Comparison of ENCODE assay signal across 8 mouse cellular contexts in genomic region chr2:122368081-122368971, GRCm38 (mm10). TPM values are rescaled to one million over a fixed set of nuclear protein-coding genes. Genes with fewer than 3 reads are reported as not detected.
DNase-seq lines count a peak whose midpoint lies in the region; ATAC-seq and TF ChIP-seq lines count a peak whose summit lies in the region.

No protein-coding gene starts in this region.

- H3K4me1 ChIP-seq in bone marrow macrophage, adult 2 months (ENCODE audit: control insufficient read depth, insufficient read depth, low read length): peaks cover 4% of the 10 kb centered on the region; the same call in 1 of the 2 replicates
- H3K4me1 ChIP-seq in forebrain, embryonic 15.5 days: peaks cover 36% of the 10 kb centered on the region
- H3K4me1 ChIP-seq in kidney, embryonic 16.5 days (ENCODE audit: insufficient read depth, low read length): peaks cover 31% of the 10 kb centered on the region
- peaks cover 63% of the 10 kb centered on the region for H3K4me1 ChIP-seq in megakaryocyte, embryonic 14.5 days

- peak; percentile 54 to 57 for DNase-seq in layer of hippocampus, postnatal 10 days (ENCODE audit: low spot score in 2 of 2)
- no peak for DNase-seq in layer of hippocampus, adult 11-12 months (ENCODE audit: low spot score)
- DNase-seq in yolk sac, embryonic 10.5 days (ENCODE audit: low spot score): peak; percentile 76

- TF ChIP-seq POLR2A in bone marrow macrophage, adult 2 months (IDR thresholded peaks at IDR 0.05; ENCODE audit: borderline replicate concordance, low read depth, low read length): no peak

- H3K9me3 ChIP-seq in forebrain, embryonic 15.5 days: no peaks in the 10 kb centered on the region
- H3K9me3 ChIP-seq in kidney, embryonic 16.5 days (ENCODE audit: low read length): no peaks in the 10 kb centered on the region
- H3K9me3 ChIP-seq in megakaryocyte, embryonic 14.5 days: no peaks in the 10 kb centered on the region

- H3K9ac ChIP-seq in forebrain, embryonic 15.5 days (replicated peaks): peak overlapping the region; percentile 89
- H3K9ac ChIP-seq in kidney, embryonic 16.5 days (replicated peaks; ENCODE audit: low read length): peak overlapping the region; percentile 90

- TF ChIP-seq CTCF in bone marrow macrophage, adult 2 months (IDR thresholded peaks at IDR 0.05; ENCODE audit: low read depth, low read length): no peak

- H3K4me3 ChIP-seq in bone marrow macrophage, adult 2 months (ENCODE audit: insufficient read depth, low read length): peak overlapping the region; percentile 53
- peak overlapping the region; percentile 93 for H3K4me3 ChIP-seq in forebrain, embryonic 15.5 days
- H3K4me3 ChIP-seq in kidney, embryonic 16.5 days (ENCODE audit: low read length): peak overlapping the region; percentile 89
- H3K4me3 ChIP-seq in megakaryocyte, embryonic 14.5 days (replicated peaks): peak overlapping the region; percentile 95

- under 1% methylated on average over 49 of the region's 55 CpGs for WGBS in forebrain, embryonic 15.5 days
- 1% methylated on average over 32 of the region's 55 CpGs for WGBS in kidney, embryonic 16.5 days

- peak overlapping the region; percentile 85 for H3K4me2 ChIP-seq in forebrain, embryonic 15.5 days (replicated peaks)
- peak overlapping the region; percentile 92 for H3K4me2 ChIP-seq in kidney, embryonic 16.5 days (replicated peaks; ENCODE audit: low read depth, low read length)

- H3K36me3 ChIP-seq in forebrain, embryonic 15.5 days: peaks cover 4% of the 10 kb centered on the region; the same call in 1 of the 2 replicates
- H3K36me3 ChIP-seq in kidney, embryonic 16.5 days (ENCODE audit: insufficient read depth, low read length): 0 out of 2 replicates have a peak, but pooled peaks cover 2% of the 10 kb centered on the region
- H3K36me3 ChIP-seq in megakaryocyte, embryonic 14.5 days (replicated peaks; ENCODE audit: low read length): peaks cover 4% of the 10 kb centered on the region

- H3K27ac ChIP-seq in bone marrow macrophage, adult 2 months (ENCODE audit: insufficient read depth, low read depth, low read length): no peak overlapping the region
- H3K27ac ChIP-seq in forebrain, embryonic 15.5 days (replicated peaks): peak overlapping the region; percentile 73
- peak overlapping the region; percentile 38; the same call in 1 of the 2 replicates for H3K27ac ChIP-seq in kidney, embryonic 16.5 days (ENCODE audit: low read length)

- ATAC-seq in forebrain, embryonic 15.5 days (replicated peaks): peak; percentile 44
- peak; percentile 71 for ATAC-seq in kidney, embryonic 16.5 days (ENCODE audit: low FRiP score, low TSS enrichment)
- ATAC-seq in frontal cortex, adult (ENCODE audit: low TSS enrichment): no peak

- H3K27me3 ChIP-seq in forebrain, embryonic 15.5 days: peaks cover 10% of the 10 kb centered on the region; the same call in 1 of the 2 replicates
- H3K27me3 ChIP-seq in kidney, embryonic 16.5 days (ENCODE audit: insufficient read depth, low read length): peaks cover 10% of the 10 kb centered on the region; the same call in 1 of the 2 replicates
- H3K27me3 ChIP-seq in megakaryocyte, embryonic 14.5 days (replicated peaks): peaks cover 4% of the 10 kb centered on the region

RNA-seq across cellular contexts. Expression of gene Shf, which starts 0.6 kb away (rescaled TPM):
- 10 to 100 TPM; 60.7 to 63.5 TPM for total RNA-seq in layer of hippocampus, postnatal 10 days (2021)
- 2.6 TPM in 2 replicates for polyA plus RNA-seq in bone marrow macrophage, adult 2 months (2012; ENCODE audit: insufficient read depth, insufficient read length, missing spikeins)
- polyA plus RNA-seq in forebrain, embryonic 15.5 days (2015; fragmentation: Nextera tagmentation; extraction: Ambion mirVana): 10.3 and 11.0 TPM in 2 replicates
- 2.0 and 2.3 TPM in 2 replicates for polyA plus RNA-seq in kidney, embryonic 16.5 days (2015; fragmentation: Nextera tagmentation; extraction: Ambion mirVana)
- polyA plus RNA-seq in megakaryocyte, embryonic 14.5 days (2012; ENCODE audit: insufficient read depth, low replicate concordance): 16.9 and 40.0 TPM in 2 replicates

RNA-seq across cellular contexts. Expression of gene Duox1, which starts 52.9 kb away (rescaled TPM):
- total RNA-seq in layer of hippocampus, postnatal 10 days (2021): under 1 TPM; 0.09 to 0.16 TPM
- polyA plus RNA-seq in bone marrow macrophage, adult 2 months (2012; ENCODE audit: insufficient read depth, insufficient read length, missing spikeins): not detected in 2 replicates
- polyA plus RNA-seq in forebrain, embryonic 15.5 days (2015; fragmentation: Nextera tagmentation; extraction: Ambion mirVana): 0.04 and 0.06 TPM in 2 replicates
- 0.05 TPM in 1 of 2 replicates, not detected in the other for polyA plus RNA-seq in kidney, embryonic 16.5 days (2015; fragmentation: Nextera tagmentation; extraction: Ambion mirVana)
- not detected in 2 replicates for polyA plus RNA-seq in megakaryocyte, embryonic 14.5 days (2012; ENCODE audit: insufficient read depth, low replicate concordance)

RNA-seq across cellular contexts. Expression of gene Duoxa1, which starts 54.8 kb away (rescaled TPM):
- not detected for total RNA-seq in layer of hippocampus, postnatal 10 days (2021)
- not detected in 2 replicates for polyA plus RNA-seq in bone marrow macrophage, adult 2 months (2012; ENCODE audit: insufficient read depth, insufficient read length, missing spikeins)
- not detected in 2 replicates for polyA plus RNA-seq in forebrain, embryonic 15.5 days (2015; fragmentation: Nextera tagmentation; extraction: Ambion mirVana)
- 0.15 TPM in 1 of 2 replicates, not detected in the other for polyA plus RNA-seq in kidney, embryonic 16.5 days (2015; fragmentation: Nextera tagmentation; extraction: Ambion mirVana)
- not detected in 2 replicates for polyA plus RNA-seq in megakaryocyte, embryonic 14.5 days (2012; ENCODE audit: insufficient read depth, low replicate concordance)

RNA-seq across cellular contexts. Expression of gene Slc28a2, which starts 58.0 kb away (rescaled TPM):
- total RNA-seq in layer of hippocampus, postnatal 10 days (2021): under 1 TPM; 0.25 to 0.36 TPM
- polyA plus RNA-seq in bone marrow macrophage, adult 2 months (2012; ENCODE audit: insufficient read depth, insufficient read length, missing spikeins): 22.4 and 29.6 TPM in 2 replicates
- not detected in 2 replicates for polyA plus RNA-seq in forebrain, embryonic 15.5 days (2015; fragmentation: Nextera tagmentation; extraction: Ambion mirVana)
- polyA plus RNA-seq in kidney, embryonic 16.5 days (2015; fragmentation: Nextera tagmentation; extraction: Ambion mirVana): 0.60 TPM in 2 replicates
- 0.03 TPM in 1 of 2 replicates, not detected in the other for polyA plus RNA-seq in megakaryocyte, embryonic 14.5 days (2012; ENCODE audit: insufficient read depth, low replicate concordance)
